Mouse (Mus musculus) heart, embryonic 14.5 days (tissue): ENCODE measurements around the gene Eif4e3. TPM values are rescaled to one million over a fixed set of nuclear protein-coding genes. Genes with fewer than 3 reads are reported as not detected.

Source experiments
- ATAC-seq: fragments of 200-750 bp; cut with Nextera tagmentation; 2 replicates; pipeline ENCODE4 v1.8.0; 2017; ENCODE audit warnings: low read depth, moderate TSS enrichment; ENCODE audit not compliant: insufficient number of reproducible peaks, insufficient read depth, low FRiP score
- H3K27ac ChIP-seq, 2 experiments: fragments of 200-500 bp in 1 of 2; fragments of 300-500 bp in 1 of 2; sonication (generic) in 1 of 2; replicated peaks in 1 of 2; 2 replicates each; pipeline ENCODE4 v1.5.1; 2012 to 2014; ENCODE audit warnings: low read depth in 2 of 2, low read length in 2 of 2, control low read depth in 1 of 2, mild to moderate bottlenecking in 1 of 2, mixed read lengths in 1 of 2; ENCODE audit not compliant: control insufficient read depth in 1 of 2, insufficient read depth in 1 of 2
- H3K27me3 ChIP-seq: fragments of 300-500 bp; sonication (generic); 2 replicates; pipeline ENCODE4 v1.6.1; 2014; ENCODE audit warnings: mild to moderate bottlenecking, low read length, control low read depth; ENCODE audit not compliant: control insufficient read depth, insufficient read depth
- H3K36me3 ChIP-seq: fragments of 300-500 bp; sonication (generic); 2 replicates; pipeline ENCODE4 v1.6.1; 2014; ENCODE audit warnings: mild to moderate bottlenecking, control low read depth, low read length, mixed read lengths; ENCODE audit not compliant: control insufficient read depth, insufficient read depth
- H3K4me1 ChIP-seq, 2 experiments: fragments of 200-500 bp in 1 of 2; fragments of 300-500 bp in 1 of 2; sonication (generic) in 1 of 2; 2 replicates each; pipeline ENCODE4 v1.6.1; 2012 to 2014; ENCODE audit warnings: low read length in 2 of 2, control low read depth in 1 of 2, mixed read lengths in 1 of 2; ENCODE audit not compliant: control insufficient read depth in 2 of 2, insufficient read depth in 2 of 2
- H3K4me2 ChIP-seq: fragments of 300-500 bp; sonication (generic); 2 replicates; pipeline ENCODE4 v1.6.1; 2014; ENCODE audit warnings: mild to moderate bottlenecking, low read length
- H3K4me3 ChIP-seq, 2 experiments: fragments of 200-500 bp in 1 of 2; fragments of 300-500 bp in 1 of 2; sonication (generic) in 1 of 2; 2 replicates each; pipeline ENCODE4 v1.5.1; 2012 to 2014; ENCODE audit warnings: low read length in 2 of 2, mild to moderate bottlenecking in 2 of 2, control low read depth in 1 of 2, low read depth in 1 of 2, moderate library complexity in 1 of 2; ENCODE audit not compliant: control insufficient read depth in 1 of 2, insufficient read depth in 1 of 2
- H3K9ac ChIP-seq: fragments of 300-500 bp; sonication (generic); 2 replicates; pipeline ENCODE4 v1.6.1; 2014; ENCODE audit warnings: mild to moderate bottlenecking, low read length
- H3K9me3 ChIP-seq: fragments of 300-500 bp; sonication (generic); 2 replicates; pipeline ENCODE4 v1.6.1; 2016; ENCODE audit warnings: low read length, control low read depth; ENCODE audit not compliant: control insufficient read depth
- WGBS: fragments of 180-500 bp; shearing (Covaris S2); extraction: QIAGEN DNeasy Blood & Tissue Kit; methylation state at CpG from one replicate; pipeline ENCODE4 v1.1.7; 2014; 5-methylcytosine and 5-hydroxymethylcytosine counted together
- polyA plus RNA-seq: library from polyadenylated mRNA; unstranded; fragments of >200 nt; fragmentation: Nextera tagmentation; extraction: Ambion mirVana; gene quantifications from 2 replicates; pipeline ENCODE4 v1.2.1, GENCODE M21; 2014

Gene Eif4e3
- 7.9 and 10.1 TPM in 2 replicates for polyA plus RNA-seq

DNA sequence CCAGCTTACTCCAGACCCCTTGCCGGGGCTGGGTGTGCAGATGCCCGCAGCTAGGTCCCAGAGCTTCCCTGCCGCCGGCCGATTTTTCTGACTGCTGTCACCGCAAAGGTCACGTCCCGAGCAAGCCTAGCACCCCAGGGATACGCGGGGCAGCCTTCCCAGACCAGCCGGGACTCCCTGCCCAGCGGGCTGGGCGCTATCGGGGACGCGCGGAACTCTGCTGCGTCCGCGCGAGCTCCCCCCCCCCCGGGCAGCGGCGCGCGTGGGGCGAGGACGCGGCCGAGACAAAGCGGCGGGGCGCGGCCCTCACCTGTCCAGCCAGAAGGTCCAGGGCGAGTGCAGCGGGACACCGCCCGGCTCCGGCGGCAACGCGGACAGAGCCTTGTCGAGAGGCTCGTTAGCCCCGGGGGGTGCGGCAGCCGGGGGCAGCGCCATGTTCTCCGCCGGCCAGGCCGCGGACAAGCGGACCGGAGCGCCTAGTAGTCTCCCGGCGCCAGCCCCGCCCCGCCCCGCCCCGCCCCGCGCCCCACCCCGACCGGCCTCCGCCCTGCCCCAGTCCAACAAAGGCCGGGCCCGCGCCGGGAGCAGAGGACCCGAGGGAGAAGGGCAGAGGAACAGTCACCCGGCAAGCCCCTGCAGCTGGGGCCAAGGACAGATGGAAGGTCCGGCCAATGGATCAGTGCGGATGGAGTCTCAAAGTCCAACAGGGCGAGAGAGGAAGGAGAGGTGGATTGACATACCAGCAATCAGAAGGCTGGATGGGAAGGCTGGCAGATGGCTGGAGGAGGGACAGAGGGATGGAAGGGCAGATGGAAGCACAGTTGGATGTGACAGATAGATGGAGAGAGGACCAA is at the start of gene Eif4e3, which contains the start of gene Gm20696:
Gene Eif4e3 (minus strand): TSS at position 454 of the 854 bp plus-strand sequence.
Gene Gm20696 (minus strand): TSS at position 480 of the 854 bp plus-strand sequence.
- Histone ChIP-seq H3K36me3 (no peaks in the 10 kb centered on the region), H3K4me1 (peaks cover 5 to 6% of the 10 kb centered on the region in 2 experiments; a peak in 2 of 4 replicates), H3K27me3 (no peaks in the 10 kb centered on the region), H3K4me2 (peak within 1 kb of the TSS; percentile 89), H3K27ac (no peak within 1 kb of the TSS), H3K9ac (peak within 1 kb of the TSS; percentile 87), H3K9me3 (no peaks in the 10 kb centered on the region), H3K4me3 (peak within 1 kb of the TSS; percentile 89 to 94)
- ATAC-seq: peak; percentile 68
- under 1% methylated on average over 64 of the region's 75 CpGs for WGBS

- WGBS: 63% methylated on average over 6 of the region's 6 CpGs
- H3K4me1 ChIP-seq: no peaks in the 10 kb centered on the region
- no peaks in the 10 kb centered on the region for H3K36me3 ChIP-seq
- H3K9me3 ChIP-seq: no peaks in the 10 kb centered on the region
- ATAC-seq: no peak
- H3K9ac ChIP-seq: no peak overlapping the region
- no peak overlapping the region for H3K4me3 ChIP-seq
- H3K27ac ChIP-seq: no peak overlapping the region
- peaks cover 5% of the 10 kb centered on the region; the same call in 1 of the 2 replicates for H3K27me3 ChIP-seq
- H3K4me2 ChIP-seq: no peak overlapping the region
Measured at GRCm38 (mm10) chr6:99715913-99716312, 49.3 kb upstream of the Eif4e3 start.

GRCm38 (mm10) chr6:99715191-99715590 is 48.6 kb upstream of the Eif4e3 start:
- WGBS: 49% methylated on average over 6 of the region's 6 CpGs
- Histone ChIP-seq H3K9ac (no peak overlapping the region), H3K4me1 (no peaks in the 10 kb centered on the region), H3K4me3 (no peak overlapping the region), H3K36me3 (no peaks in the 10 kb centered on the region), H3K4me2 (no peak overlapping the region), H3K9me3 (no peaks in the 10 kb centered on the region), H3K27ac (no peak overlapping the region), H3K27me3 (peaks cover 5% of the 10 kb centered on the region; the same call in 1 of the 2 replicates)
- no peak for ATAC-seq

DNA sequence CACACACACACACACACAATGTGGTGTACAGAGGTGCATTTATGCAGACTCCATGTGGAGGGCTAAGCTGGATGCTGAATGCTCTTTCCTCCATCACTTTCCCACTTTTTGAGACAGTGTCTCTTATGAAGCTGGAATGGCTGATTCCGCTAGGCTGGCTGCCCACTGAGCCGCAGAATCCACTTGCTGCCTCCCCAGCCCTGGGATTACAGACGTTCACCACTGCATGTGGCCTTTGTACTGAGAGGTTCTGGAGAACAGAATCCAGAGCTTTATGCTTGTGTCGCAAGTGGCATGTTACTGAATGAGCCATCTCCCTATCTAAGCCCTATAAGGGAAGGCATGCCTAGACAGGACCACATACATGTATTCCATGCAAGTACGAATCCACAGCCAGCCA is 46.7 kb upstream of the Eif4e3 start:
- Histone ChIP-seq H3K9ac (no peak overlapping the region), H3K27ac (no peak overlapping the region), H3K9me3 (no peaks in the 10 kb centered on the region), H3K4me1 (no peaks in the 10 kb centered on the region), H3K4me3 (no peak overlapping the region), H3K4me2 (no peak overlapping the region), H3K27me3 (peaks cover 11% of the 10 kb centered on the region), H3K36me3 (no peaks in the 10 kb centered on the region)
- WGBS: 82% methylated on average over 5 of the region's 5 CpGs
- ATAC-seq: no peak

GRCm38 (mm10) chr6:99711576-99712101 is 45.1 kb upstream of the Eif4e3 start:
- WGBS: 57% methylated on average over 11 of the region's 11 CpGs
- no peak for ATAC-seq
- H3K9me3 ChIP-seq: no peaks in the 10 kb centered on the region
- H3K9ac ChIP-seq: no peak overlapping the region
- H3K4me1 ChIP-seq: no peaks in the 10 kb centered on the region
- no peak overlapping the region for H3K4me2 ChIP-seq
- no peak overlapping the region for H3K27ac ChIP-seq
- H3K27me3 ChIP-seq: peaks cover 11% of the 10 kb centered on the region
- H3K36me3 ChIP-seq: no peaks in the 10 kb centered on the region
- H3K4me3 ChIP-seq: no peak overlapping the region

DNA sequence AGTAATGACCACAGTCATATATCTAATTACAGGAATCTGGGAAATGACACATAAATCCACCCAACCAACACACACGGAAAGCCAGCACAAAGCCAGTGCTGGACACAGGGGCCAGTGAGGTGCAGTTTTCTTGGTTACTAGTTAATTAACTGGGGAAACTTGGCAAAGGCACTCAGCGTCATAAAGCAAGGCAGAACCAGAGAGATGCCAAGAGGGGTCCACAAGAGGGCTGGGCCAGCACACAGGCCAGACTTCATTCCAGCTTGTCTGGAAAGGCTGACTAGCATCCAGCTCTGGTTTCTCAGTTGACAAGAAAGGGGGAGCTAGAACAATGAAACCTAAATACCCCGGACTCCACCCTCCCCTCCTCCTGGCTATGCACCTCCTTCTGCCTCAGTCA is 33.9 kb upstream of the Eif4e3 start:
- ATAC-seq: no peak
- no peak overlapping the region for H3K4me3 ChIP-seq
- 69% methylated on average over 3 of the region's 3 CpGs for WGBS
- H3K27me3 ChIP-seq: peaks cover 26% of the 10 kb centered on the region
- H3K9ac ChIP-seq: no peak overlapping the region
- no peaks in the 10 kb centered on the region for H3K36me3 ChIP-seq
- H3K4me1 ChIP-seq: no peaks in the 10 kb centered on the region
- no peak overlapping the region for H3K27ac ChIP-seq
- no peak overlapping the region for H3K4me2 ChIP-seq
- H3K9me3 ChIP-seq: no peaks in the 10 kb centered on the region

- Histone ChIP-seq H3K4me2 (peak overlapping the region; percentile 93), H3K9me3 (0 out of 2 replicates have a peak, but pooled peaks cover 2% of the 10 kb centered on the region), H3K27ac (no peak overlapping the region), H3K27me3 (peaks cover 83% of the 10 kb centered on the region), H3K9ac (peak overlapping the region; percentile 74), H3K36me3 (no peaks in the 10 kb centered on the region), H3K4me1 (peaks cover 5% of the 10 kb centered on the region in 2 experiments; a peak in 2 of 4 replicates), H3K4me3 (peak overlapping the region; percentile 79 to 81)
- 1% methylated on average over 109 of the region's 110 CpGs for WGBS
- no peak for ATAC-seq
Measured at GRCm38 (mm10) chr6:99692916-99693841, 26.6 kb upstream of the Eif4e3 start.
